Mouse (Mus musculus) gastrocnemius, postnatal 4 days (tissue): Measurements from ENCODE around the gene Psat1. TPM values are rescaled to one million over a fixed set of nuclear protein-coding genes. Genes with fewer than 3 reads are reported as not detected.

Experiments used
- DNase-seq, 2 experiments: peaks; one replicate each; pipeline ENCODE4 v3.0.0; 2021 to 2022; ENCODE audit warnings: low spot score in 2 of 2, mixed read lengths in 2 of 2
- total RNA-seq, 2 experiments: library from RNA; stranded (reverse); gene quantifications; 2 replicates each; pipeline ENCODE4 v1.2.3; 2021

Gene Psat1
- total RNA-seq, 2 experiments from 2014 or later = 45.7 to 56.4 TPM

DNA sequence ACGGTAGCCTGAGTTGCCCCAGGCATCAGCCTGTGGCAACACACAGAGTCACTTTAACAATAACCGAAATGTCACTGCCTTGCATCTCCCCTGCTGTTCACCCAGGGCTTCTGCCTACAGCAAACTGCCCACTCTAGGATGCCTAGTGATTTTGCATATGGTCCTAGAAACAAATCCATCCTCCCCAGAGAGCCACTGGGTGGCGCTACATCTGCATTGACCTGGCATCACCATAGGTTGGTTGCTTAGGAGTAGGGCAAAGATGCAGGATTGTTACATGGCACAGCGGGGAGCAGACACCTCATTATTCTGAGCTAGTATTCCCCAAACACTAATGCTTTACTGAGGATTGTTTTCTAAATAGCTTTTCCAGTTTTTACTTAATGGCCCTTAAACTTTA lies 80.3 kb downstream of the Psat1 start:
- no peak for DNase-seq

GRCm38 (mm10) chr19:15866126-15866525 lies 81.0 kb downstream of the Psat1 start:
- no peak for DNase-seq

GRCm38 (mm10) chr19:15865431-15865830 lies 81.7 kb downstream of the Psat1 start:
- no peak for DNase-seq

GRCm38 (mm10) chr19:15864129-15864528 lies 83.0 kb downstream of the Psat1 start:
- DNase-seq = no peak

- no peak for DNase-seq
Observed at GRCm38 (mm10) chr19:15855379-15855778, 91.8 kb downstream of the Psat1 start.

Other genes starting within 250 kb of the Psat1 start
- 1 to 10 TPM; 6.6 to 7.6 TPM for gene Cep78, start 37.7 kb upstream of the Psat1 start, total RNA-seq
- gene Gnaq, start 185.5 kb upstream of the Psat1 start, total RNA-seq = 10 to 100 TPM; 37.2 to 40.2 TPM